Mouse (Mus musculus) ES-Bruce4 (cell line): Measurements from ENCODE around the gene Clint1. TPM values are rescaled to one million over a fixed set of nuclear protein-coding genes. Genes with fewer than 3 reads are reported as not detected.

Source experiments
- H3K27ac ChIP-seq: 2 replicates; pipeline ENCODE4 v1.5.1; 2012; ENCODE audit warnings: low read length, inconsistent platforms; ENCODE audit not compliant: insufficient read depth
- H3K27me3 ChIP-seq: 2 replicates; pipeline ENCODE4 v1.6.1; 2012; ENCODE audit warnings: mild to moderate bottlenecking, low read length, inconsistent platforms; ENCODE audit not compliant: control insufficient read depth, poor library complexity, insufficient read depth, severe bottlenecking
- H3K36me3 ChIP-seq: 2 replicates; pipeline ENCODE4 v1.6.1; 2012; ENCODE audit warnings: inconsistent platforms, mild to moderate bottlenecking, low read length, moderate library complexity; ENCODE audit not compliant: control insufficient read depth, poor library complexity, insufficient read depth, severe bottlenecking
- H3K4me1 ChIP-seq: one replicate; pipeline ENCODE4 v1.8.1; 2011; ENCODE audit warnings: low read length; ENCODE audit not compliant: control insufficient read depth, insufficient read depth
- H3K4me3 ChIP-seq: 2 replicates; pipeline ENCODE4 v1.5.1; 2011; ENCODE audit warnings: low read depth, mild to moderate bottlenecking, low read length
- H3K9ac ChIP-seq: 2 replicates; pipeline ENCODE4 v1.6.1; 2012; ENCODE audit warnings: low read depth, mild to moderate bottlenecking, inconsistent platforms; ENCODE audit not compliant: poor library complexity, severe bottlenecking
- H3K9me3 ChIP-seq: replicated peaks from 2 replicates; pipeline ENCODE4 v1.6.1; 2012; ENCODE audit warnings: mild to moderate bottlenecking, low read length, inconsistent platforms; ENCODE audit not compliant: control insufficient read depth, poor library complexity, insufficient read depth, severe bottlenecking
- CTCF ChIP-seq: IDR thresholded peaks from one replicate; pipeline ENCODE4 v1.8.1; 2011; ENCODE audit warnings: low read depth, low read length
- EP300 ChIP-seq: IDR thresholded peaks from 2 replicates; pipeline ENCODE4 v1.6.1; 2011; ENCODE audit warnings: low read depth, low read length; ENCODE audit not compliant: insufficient read depth
- POLR2A ChIP-seq: IDR thresholded peaks from one replicate; pipeline ENCODE4 v1.8.1; 2011; ENCODE audit warnings: low read length; ENCODE audit not compliant: insufficient read depth
- polyA plus RNA-seq: library from polyadenylated mRNA; stranded (reverse); fragments of >200 nt; gene quantifications from 2 replicates; pipeline ENCODE4 v1.2.4, GENCODE M21; 2011; ENCODE audit warnings: low read depth; ENCODE audit not compliant: missing spikeins, insufficient read depth, insufficient read length

The Clint1 gene
- polyA plus RNA-seq, 1 experiment, result 77.6 TPM

DNA sequence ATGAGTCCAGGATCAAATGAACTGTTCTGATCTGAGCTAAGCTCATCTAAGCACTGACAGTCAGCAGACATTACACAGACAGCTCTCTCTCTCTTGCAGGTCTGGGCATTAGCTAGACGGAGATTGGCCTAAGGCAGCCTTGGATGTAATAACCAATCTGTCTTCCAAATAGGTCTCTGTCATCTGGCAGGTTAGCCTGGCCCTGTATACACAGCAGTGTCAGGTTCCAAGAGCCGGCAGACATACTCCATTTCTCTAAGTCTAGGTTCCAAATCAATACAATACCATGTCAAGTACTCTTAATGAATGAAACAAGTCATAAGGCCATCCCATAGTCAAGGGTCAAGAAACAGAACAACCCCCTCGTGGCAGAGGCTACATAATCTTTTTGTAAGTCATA lies 33.9 kb upstream of the Clint1 start:
- no peaks in the 10 kb centered on the region for H3K36me3 ChIP-seq
- no peaks in the 10 kb centered on the region for H3K9me3 ChIP-seq
- H3K4me3 ChIP-seq, result no peak overlapping the region
- no peaks in the 10 kb centered on the region; the same call in 1 of the 2 replicates for H3K27me3 ChIP-seq
- H3K27ac ChIP-seq, result no peak overlapping the region
- no peak for TF ChIP-seq POLR2A
- no peak for TF ChIP-seq CTCF
- no peak for TF ChIP-seq EP300
- no peaks in the 10 kb centered on the region for H3K4me1 ChIP-seq
- no peak overlapping the region for H3K9ac ChIP-seq

DNA sequence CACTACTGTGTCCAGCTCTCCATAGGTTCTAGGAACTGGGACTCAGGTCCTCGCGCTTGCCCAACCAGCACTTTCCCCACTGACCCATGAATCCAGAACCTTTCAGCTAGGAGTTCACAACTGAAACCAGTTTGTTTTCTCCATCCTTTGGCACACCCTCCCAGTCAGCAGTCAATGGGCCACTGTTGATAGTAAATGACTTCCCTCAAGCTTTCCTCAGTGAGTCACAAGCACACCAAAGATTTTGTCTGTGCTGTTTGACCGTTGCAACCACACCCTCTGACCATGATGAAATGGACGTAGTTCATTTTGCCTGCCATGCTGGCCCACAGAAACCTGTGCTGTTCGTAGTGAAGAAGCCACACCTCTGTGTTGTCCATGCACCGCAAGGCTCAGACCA lies 30.9 kb upstream of the Clint1 start:
- H3K4me3 ChIP-seq, result no peak overlapping the region
- no peaks in the 10 kb centered on the region for H3K9me3 ChIP-seq
- H3K27me3 ChIP-seq, result no peaks in the 10 kb centered on the region; the same call in 1 of the 2 replicates
- no peaks in the 10 kb centered on the region for H3K36me3 ChIP-seq
- no peak overlapping the region for H3K27ac ChIP-seq
- TF ChIP-seq EP300, result no peak
- TF ChIP-seq POLR2A, result no peak
- TF ChIP-seq CTCF, result no peak
- no peak overlapping the region for H3K9ac ChIP-seq
- no peaks in the 10 kb centered on the region for H3K4me1 ChIP-seq

DNA sequence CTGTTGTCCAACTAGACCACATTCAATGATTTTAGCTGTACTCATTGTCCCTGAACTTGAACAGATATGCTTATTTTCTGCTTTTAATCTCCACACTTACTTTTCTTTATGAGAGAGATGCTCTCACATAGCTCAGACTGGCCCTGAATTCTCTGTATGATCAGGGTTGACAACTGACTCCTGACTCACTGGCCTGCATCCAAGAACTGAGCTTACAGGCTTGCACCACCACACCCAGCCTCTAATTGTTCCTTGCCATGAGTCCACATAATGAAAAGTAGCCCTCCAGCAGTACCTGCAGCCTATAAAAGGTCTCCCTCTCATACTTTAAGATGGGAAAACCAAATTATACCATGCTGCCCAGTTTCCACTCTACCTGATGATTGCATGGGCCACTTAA lies 21.7 kb upstream of the Clint1 start:
- H3K36me3 ChIP-seq, result no peaks in the 10 kb centered on the region

DNA sequence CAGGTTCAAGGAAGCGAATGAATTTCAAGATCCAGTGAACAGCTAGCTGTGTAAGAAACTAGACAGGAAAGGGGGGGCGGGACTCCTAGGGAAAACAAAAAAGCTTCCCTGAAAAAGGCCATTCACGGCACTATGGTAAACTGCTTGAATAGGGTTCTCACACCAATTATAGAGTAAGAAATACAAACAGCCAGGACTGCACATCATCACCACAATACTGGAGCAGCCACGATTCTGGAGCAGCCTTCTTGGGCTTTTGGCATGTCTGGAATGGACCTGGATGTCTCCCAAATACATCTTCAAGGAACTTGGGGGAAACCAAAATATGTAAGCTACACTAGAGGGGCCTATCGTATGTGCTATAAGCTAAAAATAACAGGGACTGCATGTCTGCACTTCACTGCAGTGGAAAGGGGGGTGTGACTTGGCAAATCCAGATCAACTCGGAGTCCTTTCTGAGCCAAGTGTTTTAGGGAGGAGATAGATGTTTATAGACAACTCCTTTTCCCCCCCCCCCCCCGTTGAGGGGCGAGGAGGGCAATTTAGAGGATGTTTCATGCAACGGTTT lies 21.0 kb upstream of the Clint1 start:
- H3K9me3 ChIP-seq, result peaks cover 6% of the 10 kb centered on the region
- no peaks in the 10 kb centered on the region for H3K4me1 ChIP-seq
- H3K27ac ChIP-seq, result no peak overlapping the region
- no peak overlapping the region for H3K4me3 ChIP-seq
- no peaks in the 10 kb centered on the region for H3K36me3 ChIP-seq
- TF ChIP-seq CTCF (no peak), POLR2A (no peak), EP300 (no peak)
- peaks cover 1% of the 10 kb centered on the region; the same call in 1 of the 2 replicates for H3K27me3 ChIP-seq
- no peak overlapping the region for H3K9ac ChIP-seq

More for the DNA sequence above, 21.7 kb upstream of the Clint1 start:
- H3K27me3 ChIP-seq, result peaks cover 1% of the 10 kb centered on the region; the same call in 1 of the 2 replicates
- no peak overlapping the region for H3K4me3 ChIP-seq
- no peak for TF ChIP-seq CTCF
- TF ChIP-seq EP300, result no peak
- TF ChIP-seq POLR2A, result no peak
- no peak overlapping the region for H3K27ac ChIP-seq
- no peaks in the 10 kb centered on the region for H3K4me1 ChIP-seq
- no peak overlapping the region for H3K9ac ChIP-seq
- H3K9me3 ChIP-seq, result peaks cover 6% of the 10 kb centered on the region

DNA sequence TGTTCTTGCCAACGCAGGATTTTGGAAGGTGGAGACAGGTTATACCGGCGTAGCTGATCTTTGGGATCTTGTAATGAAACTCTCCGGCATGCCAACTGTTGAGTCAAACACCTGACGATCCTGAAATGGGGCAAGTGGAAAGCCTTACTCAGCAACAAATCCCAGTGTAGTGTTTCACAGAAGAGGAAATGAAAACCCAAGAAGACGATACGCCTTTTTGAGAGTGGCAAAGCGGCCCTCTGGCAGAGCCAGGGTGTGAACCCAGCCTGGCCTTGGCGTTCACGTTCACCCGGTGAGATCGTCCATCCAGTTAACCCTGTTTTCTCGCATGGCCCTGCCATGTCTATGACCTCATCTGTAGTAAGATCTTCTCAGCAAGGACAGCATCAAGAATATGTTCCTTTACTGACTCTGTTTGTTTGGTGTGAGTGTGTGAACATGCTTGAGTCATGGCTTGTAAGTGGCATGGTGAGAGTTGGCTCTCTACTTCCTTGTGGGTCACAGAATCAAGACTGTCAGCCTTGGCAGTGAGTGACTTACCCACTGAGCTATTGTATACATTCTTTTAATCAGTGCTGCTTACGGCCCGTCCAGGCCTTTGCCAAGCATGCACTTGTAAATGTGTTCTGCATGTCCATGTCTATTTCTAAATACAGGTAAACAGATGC lies 20.2 kb upstream of the Clint1 start:
- Histone ChIP-seq H3K9ac (no peak overlapping the region), H3K27ac (no peak overlapping the region), H3K36me3 (no peaks in the 10 kb centered on the region), H3K4me3 (no peak overlapping the region), H3K9me3 (peaks cover 6% of the 10 kb centered on the region), H3K4me1 (no peaks in the 10 kb centered on the region), H3K27me3 (peaks cover 1% of the 10 kb centered on the region; the same call in 1 of the 2 replicates)
- TF ChIP-seq EP300, result no peak
- no peak for TF ChIP-seq POLR2A
- TF ChIP-seq CTCF, result no peak

DNA sequence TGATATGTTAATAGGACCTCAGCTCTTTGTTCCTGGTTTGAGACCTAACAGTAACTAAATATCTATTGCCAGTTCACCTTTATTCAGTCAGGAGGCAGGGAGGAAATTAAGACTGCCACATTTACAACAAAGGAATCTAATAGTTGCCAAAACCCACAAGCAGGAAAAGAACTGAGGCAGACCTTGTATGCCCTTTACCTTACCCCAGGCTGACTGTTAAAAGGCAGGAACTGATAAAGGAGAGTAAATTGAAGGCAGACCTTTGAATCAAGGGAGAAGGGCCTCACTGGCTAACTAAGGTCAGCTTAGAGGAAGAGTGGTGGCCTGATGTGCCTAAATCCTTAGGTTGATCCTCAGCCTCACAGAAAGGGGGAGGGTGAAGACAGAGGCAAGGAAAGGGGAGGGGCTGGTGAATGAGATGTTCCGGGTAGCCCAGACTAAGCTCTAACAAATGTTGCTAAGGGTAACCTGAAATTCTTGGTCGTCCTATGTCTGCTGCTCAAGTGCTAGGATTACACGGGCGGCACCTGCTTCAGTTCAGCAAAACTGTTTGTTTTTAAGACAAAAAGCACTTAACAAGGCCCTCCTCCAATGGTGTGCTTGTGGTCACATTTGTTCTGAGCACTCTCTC lies 16.1 kb upstream of the Clint1 start:
- no peaks in the 10 kb centered on the region; the same call in 1 of the 2 replicates for H3K9me3 ChIP-seq
- H3K27ac ChIP-seq, result no peak overlapping the region
- H3K9ac ChIP-seq, result no peak overlapping the region
- TF ChIP-seq EP300 (no peak), CTCF (no peak), POLR2A (no peak)
- H3K4me3 ChIP-seq, result no peak overlapping the region
- no peaks in the 10 kb centered on the region for H3K4me1 ChIP-seq
- H3K36me3 ChIP-seq, result no peaks in the 10 kb centered on the region
- H3K27me3 ChIP-seq, result peaks cover 1% of the 10 kb centered on the region
